In genomic region chr15:9073684-9074083, GRCm38 (mm10) we compare ENCODE assay signal across 11 mouse cellular contexts. TPM values are rescaled to one million over a fixed set of nuclear protein-coding genes. Genes with fewer than 3 reads are reported as not detected.
DNase-seq lines count a peak whose midpoint lies in the region; ATAC-seq and TF ChIP-seq lines count a peak whose summit lies in the region.
"Had no signal": no experiment of that assay in that cellular context is flagged by ENCODE, and none has a peak within 500 bp of the region (broad histone marks: within the 10 kb centered on the region; RNA-seq: fewer than 3 reads in every experiment).

No protein-coding gene starts in this region.

- ATAC-seq in heart, embryonic 13.5 days (ENCODE audit: extremely low read depth, insufficient number of reproducible peaks, low FRiP score, low TSS enrichment): no peak
- ATAC-seq in embryonic facial prominence, embryonic 15.5 days (ENCODE audit: insufficient number of reproducible peaks, low FRiP score, low TSS enrichment, low read depth): no peak
- ATAC-seq in liver, embryonic 14.5 days (ENCODE audit: insufficient read depth): no peak
- ATAC-seq in activated CD4-positive, CD25-positive, alpha-beta regulatory T cell, adult 4 months: no peak

- no peaks in the 10 kb centered on the region for H3K9me3 ChIP-seq in heart, embryonic 13.5 days
- H3K9me3 ChIP-seq in embryonic facial prominence, embryonic 15.5 days (replicated peaks): no peaks in the 10 kb centered on the region
- no peaks in the 10 kb centered on the region for H3K9me3 ChIP-seq in liver, embryonic 14.5 days (ENCODE audit: control insufficient read depth, low read length)

- peak overlapping the region; percentile 99 for H3K4me3 ChIP-seq in heart, embryonic 13.5 days
- peak overlapping the region; percentile 93 for H3K4me3 ChIP-seq in embryonic facial prominence, embryonic 15.5 days (replicated peaks)
- peak overlapping the region; percentile 81 to 90 for H3K4me3 ChIP-seq in liver, embryonic 14.5 days (ENCODE audit: insufficient read depth in 1 of 2, low read depth in 2 of 2, low read length in 2 of 2)

- no peak for TF ChIP-seq EP300 in liver, embryonic 14.5 days (IDR thresholded peaks at IDR 0.05; ENCODE audit: low read depth)

- no peak for TF ChIP-seq CTCF in liver, embryonic 14.5 days (IDR thresholded peaks at IDR 0.05; ENCODE audit: low read depth)

- H3K36me3 ChIP-seq in heart, embryonic 13.5 days: no peaks in the 10 kb centered on the region
- no peaks in the 10 kb centered on the region for H3K36me3 ChIP-seq in embryonic facial prominence, embryonic 15.5 days
- H3K36me3 ChIP-seq in liver, embryonic 14.5 days (replicated peaks; ENCODE audit: control insufficient read depth, insufficient read depth, low read depth): peaks cover 22% of the 10 kb centered on the region

- H3K27me3 ChIP-seq in heart, embryonic 13.5 days (replicated peaks): no peaks in the 10 kb centered on the region
- H3K27me3 ChIP-seq in embryonic facial prominence, embryonic 15.5 days: 0 out of 2 replicates have a peak, but pooled peaks cover 3% of the 10 kb centered on the region
- H3K27me3 ChIP-seq in liver, embryonic 14.5 days (ENCODE audit: control insufficient read depth, insufficient read depth, low read length): no peaks in the 10 kb centered on the region
- H3K27me3 ChIP-seq: CH12.LX had no signal

- no peak for DNase-seq in heart, adult 8-10 months (ENCODE audit: low spot score)
- DNase-seq in A20 (ENCODE audit: low read depth, low spot score): peak; percentile 42
- no peak for DNase-seq in liver, embryonic 14.5 days (ENCODE audit: low read depth in 3 of 3, low spot score in 3 of 3)
- no peak for DNase-seq in urinary bladder, postnatal 10 days (ENCODE audit: low spot score)
- DNase-seq in retina, postnatal 1 day: no peak
- DNase-seq: adrenal gland, postnatal 25 days; cerebellum, postnatal 14 days had no signal

- peak overlapping the region; percentile 98 for H3K9ac ChIP-seq in heart, embryonic 13.5 days
- H3K9ac ChIP-seq in embryonic facial prominence, embryonic 15.5 days: no peak overlapping the region
- peak overlapping the region; percentile 96 for H3K9ac ChIP-seq in liver, embryonic 14.5 days (replicated peaks)

- H3K4me1 ChIP-seq in heart, embryonic 13.5 days: peaks cover 63% of the 10 kb centered on the region
- H3K4me1 ChIP-seq in embryonic facial prominence, embryonic 15.5 days: peaks cover 40% of the 10 kb centered on the region
- H3K4me1 ChIP-seq in liver, embryonic 14.5 days (replicated peaks; ENCODE audit: control insufficient read depth in 2 of 2, insufficient read depth in 2 of 2, low read length in 1 of 2): peaks cover 43 to 53% of the 10 kb centered on the region in 2 experiments

- WGBS in heart, embryonic 13.5 days: 61% methylated on average over 5 of the region's 5 CpGs
- 81% methylated on average over 5 of the region's 5 CpGs for WGBS in embryonic facial prominence, embryonic 15.5 days
- WGBS in liver, embryonic 14.5 days (ENCODE audit: insufficient replicate concordance): 25% methylated on average over 5 of the region's 5 CpGs

- H3K27ac ChIP-seq in heart, embryonic 13.5 days (replicated peaks): peak overlapping the region; percentile 97
- H3K27ac ChIP-seq in embryonic facial prominence, embryonic 15.5 days (replicated peaks): no peak overlapping the region
- H3K27ac ChIP-seq in liver, embryonic 14.5 days: peak overlapping the region; percentile 96

- peak overlapping the region; percentile 80 for H3K4me2 ChIP-seq in heart, embryonic 13.5 days
- no peak overlapping the region for H3K4me2 ChIP-seq in embryonic facial prominence, embryonic 15.5 days (replicated peaks)
- peak overlapping the region; percentile 95 for H3K4me2 ChIP-seq in liver, embryonic 14.5 days (ENCODE audit: low read depth)

RNA-seq across cellular contexts. Expression of gene Nadk2, which starts 2.6 kb away (rescaled TPM):
- 45.2 and 48.8 TPM in 2 replicates for polyA plus RNA-seq in heart, embryonic 13.5 days (2015; fragmentation: Nextera tagmentation; extraction: Ambion mirVana)
- 10 to 100 TPM; 71.5 to 94.8 (median 72.6) TPM for total RNA-seq in heart, adult 8-10 months (2022)
- polyA plus RNA-seq in embryonic facial prominence, embryonic 15.5 days (2015; fragmentation: Nextera tagmentation; extraction: Ambion mirVana): 24.5 and 25.2 TPM in 2 replicates
- polyA plus RNA-seq in liver, embryonic 14.5 days (2012; rRNA removed): 53.8 and 96.0 TPM in 2 replicates
- 113 and 125 TPM in 2 replicates for polyA plus RNA-seq in liver, embryonic 14.5 days (2014; fragmentation: Nextera tagmentation; extraction: Ambion mirVana)
- polyA plus RNA-seq in activated CD4-positive, CD25-positive, alpha-beta regulatory T cell, adult 4 months (2017; shearing (Covaris generic)): 1 to 10 TPM; 3.3 to 7.0 TPM
